Mouse (Mus musculus): ENCODE measurements around the gene Efemp2. TPM values are rescaled to one million over a fixed set of nuclear protein-coding genes. Genes with fewer than 3 reads are reported as not detected.

The Efemp2 gene
- polyA plus RNA-seq, 1 experiment from 2014 or later, result 75.3 TPM

DNA sequence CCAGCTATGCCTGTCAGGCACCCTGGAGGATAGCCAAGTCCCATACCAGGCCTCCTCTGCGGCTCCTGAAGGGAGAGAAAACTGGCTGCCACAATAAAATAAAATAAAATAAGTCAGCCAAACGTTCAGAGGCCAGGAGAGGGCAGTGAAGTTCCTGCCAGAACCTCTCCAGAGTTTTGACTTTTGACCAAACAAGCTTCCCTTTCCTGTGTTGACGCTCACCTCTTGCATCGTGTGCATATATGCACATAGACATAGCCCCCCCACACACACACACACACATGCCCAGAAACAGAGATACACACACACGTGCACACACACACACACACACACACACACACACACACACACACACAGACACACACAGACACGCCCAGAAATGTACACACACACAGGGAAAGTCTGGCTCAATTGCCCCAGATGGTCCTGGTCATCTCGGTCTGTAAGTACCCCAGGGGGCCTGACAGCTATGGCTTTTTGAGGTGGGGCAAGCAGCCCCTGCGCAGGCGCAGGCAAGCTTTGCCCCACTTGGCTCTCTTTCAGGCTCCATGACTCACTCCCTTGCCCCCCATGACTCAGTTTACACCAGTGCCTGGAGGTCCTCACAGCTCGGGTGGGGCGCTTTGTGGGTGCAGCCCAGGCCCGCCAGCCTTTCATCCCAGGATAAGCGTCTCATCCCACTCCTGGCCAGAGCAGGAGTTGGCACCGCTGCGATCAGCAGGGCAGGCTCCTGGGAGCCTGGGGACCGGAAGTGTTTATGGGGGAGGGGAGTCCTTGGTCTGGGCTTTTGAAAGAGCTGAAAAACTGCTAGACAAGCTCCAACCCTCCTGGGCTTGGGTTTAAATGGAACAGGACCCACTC, 40.5 kb upstream of the Efemp2 start:
- H3K27me3 ChIP-seq, result peaks cover 5% of the 10 kb centered on the region; the same call in 1 of the 2 replicates
- H3K36me3 ChIP-seq, result 0 out of 2 replicates have a peak, but pooled peaks cover 4% of the 10 kb centered on the region
- H3K4me1 ChIP-seq, result peaks cover 17% of the 10 kb centered on the region
- no peaks in the 10 kb centered on the region for H3K9me3 ChIP-seq (replicated peaks)
- H3K27ac ChIP-seq, result peak overlapping the region; percentile 45; the same call in 1 of the 2 replicates
- 12% methylated on average over 16 of the region's 16 CpGs for WGBS
- peak overlapping the region; percentile 49 for H3K4me2 ChIP-seq (replicated peaks)
- ATAC-seq (ENCODE audit: low FRiP score), result no peak; the same call in 1 of the 2 replicates
- peak overlapping the region; percentile 49; the same call in 1 of the 2 replicates for H3K9ac ChIP-seq
- H3K4me3 ChIP-seq, result peak overlapping the region; percentile 15; the same call in 1 of the 2 replicates

DNA sequence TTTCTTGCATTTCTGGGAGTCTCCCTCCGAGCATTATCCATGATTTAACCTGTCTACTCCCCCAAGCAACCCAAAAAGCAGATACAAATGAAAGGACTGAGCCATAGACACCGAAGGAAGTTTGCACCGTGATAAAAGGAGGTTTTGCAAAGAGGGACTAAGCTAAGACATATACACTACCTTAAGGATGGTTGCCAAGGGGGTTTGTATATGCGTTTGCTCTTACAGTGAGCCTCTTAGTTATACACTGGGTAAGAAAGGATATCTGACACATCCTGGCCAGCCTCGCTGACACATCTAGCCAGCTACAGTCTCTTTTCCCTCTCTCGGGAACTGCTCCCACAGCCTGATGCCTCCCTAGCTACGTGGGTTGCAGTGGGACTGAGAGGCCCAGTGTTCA, 39.8 kb upstream of the Efemp2 start:
- Histone ChIP-seq H3K9ac (0 out of 2 replicates have a peak overlapping the region, but pooled peaks have one; percentile 49), H3K27ac (no peak overlapping the region), H3K4me3 (peak overlapping the region; percentile 15; the same call in 1 of the 2 replicates), H3K4me1 (peaks cover 17% of the 10 kb centered on the region), H3K4me2 (replicated peaks) (peak overlapping the region; percentile 49), H3K36me3 (0 out of 2 replicates have a peak, but pooled peaks cover 4% of the 10 kb centered on the region), H3K27me3 (peaks cover 5% of the 10 kb centered on the region; the same call in 1 of the 2 replicates), H3K9me3 (replicated peaks) (no peaks in the 10 kb centered on the region)
- 64% methylated on average over 7 of the region's 7 CpGs for WGBS
- no peak for ATAC-seq (ENCODE audit: low FRiP score)

DNA sequence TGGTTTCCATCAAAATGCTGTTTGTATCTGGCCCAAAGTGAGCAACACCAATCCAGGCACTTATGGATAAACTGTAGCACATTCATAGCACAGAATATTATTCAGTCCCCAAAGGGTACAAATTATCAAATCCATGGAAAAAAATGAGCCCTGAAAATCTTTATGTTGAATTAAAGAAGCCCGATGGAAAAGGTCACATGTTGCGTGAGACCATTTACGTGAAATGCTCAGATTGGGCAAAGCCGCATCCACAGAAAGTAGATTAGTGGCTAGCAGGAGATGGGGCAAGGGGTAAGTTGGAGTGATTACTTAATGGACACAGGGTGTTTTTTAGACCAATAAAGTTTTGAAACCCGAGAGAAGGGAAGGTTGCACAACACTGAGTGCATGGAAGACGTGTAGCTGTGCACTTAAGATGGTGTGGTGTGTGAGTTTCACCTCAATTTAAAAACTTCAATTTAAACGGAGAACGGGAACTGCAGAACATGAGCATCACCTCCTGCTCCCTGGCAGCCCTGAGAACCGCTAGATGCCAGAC, 29.3 kb upstream of the Efemp2 start:
- peaks cover 57% of the 10 kb centered on the region for H3K27me3 ChIP-seq

DNA sequence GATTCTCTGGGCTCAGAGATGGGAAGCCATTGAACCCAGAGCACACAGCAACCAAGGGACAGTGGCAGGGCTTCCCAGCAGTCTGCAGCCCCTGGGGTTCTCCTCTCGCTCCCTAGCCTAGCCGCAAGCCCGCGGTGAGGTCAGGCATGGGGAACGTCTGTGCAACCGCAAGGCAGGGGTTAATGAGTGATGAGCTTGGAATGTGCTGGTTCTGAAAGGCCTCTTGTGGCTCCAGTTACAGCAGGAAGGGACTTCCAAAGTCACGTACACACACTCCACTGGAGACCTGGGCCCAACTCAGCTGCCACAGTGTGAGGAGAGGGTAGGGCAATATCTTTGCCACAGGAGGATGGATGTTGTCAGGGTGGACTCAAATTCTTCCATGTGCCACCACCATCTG, 28.8 kb upstream of the Efemp2 start:
- Histone ChIP-seq H3K4me2 (replicated peaks) (no peak overlapping the region), H3K27me3 (peaks cover 62% of the 10 kb centered on the region), H3K9me3 (replicated peaks) (peaks cover 9% of the 10 kb centered on the region), H3K4me3 (no peak overlapping the region), H3K4me1 (peaks cover 18% of the 10 kb centered on the region), H3K9ac (no peak overlapping the region), H3K36me3 (no peaks in the 10 kb centered on the region), H3K27ac (no peak overlapping the region)
- WGBS, result 38% methylated on average over 7 of the region's 7 CpGs
- ATAC-seq (ENCODE audit: low FRiP score), result no peak

More for the DNA sequence above, 29.3 kb upstream of the Efemp2 start:
- no peak for ATAC-seq (ENCODE audit: low FRiP score)
- WGBS, result 69% methylated on average over 9 of the region's 9 CpGs
- no peaks in the 10 kb centered on the region for H3K36me3 ChIP-seq
- H3K4me1 ChIP-seq, result peaks cover 18% of the 10 kb centered on the region
- no peak overlapping the region for H3K27ac ChIP-seq
- no peak overlapping the region for H3K4me3 ChIP-seq
- peaks cover 9% of the 10 kb centered on the region for H3K9me3 ChIP-seq (replicated peaks)
- H3K4me2 ChIP-seq (replicated peaks), result no peak overlapping the region
- no peak overlapping the region for H3K9ac ChIP-seq

DNA sequence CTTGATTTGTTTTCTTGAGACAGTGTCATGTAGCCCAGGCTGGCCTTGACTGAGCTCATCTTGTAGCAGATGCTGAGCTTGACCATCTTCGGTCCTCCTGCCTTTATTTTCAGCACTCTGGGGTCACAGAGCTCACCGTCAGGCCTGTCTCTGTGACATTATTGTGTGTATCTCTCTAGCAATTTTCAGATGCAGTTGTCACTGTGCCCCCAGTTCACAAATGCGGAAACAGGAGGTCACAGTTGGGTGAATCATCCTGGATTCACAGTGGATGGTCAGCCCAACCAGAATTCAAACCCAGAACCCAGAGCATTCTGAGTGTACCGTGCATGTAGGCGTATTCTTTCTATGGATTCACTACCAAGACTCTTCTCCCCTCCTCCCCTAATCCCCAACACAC, 28.0 kb upstream of the Efemp2 start:
- Histone ChIP-seq H3K4me2 (replicated peaks) (no peak overlapping the region), H3K4me1 (peaks cover 18% of the 10 kb centered on the region), H3K4me3 (no peak overlapping the region), H3K9me3 (replicated peaks) (peaks cover 1% of the 10 kb centered on the region; the same call in 1 of the 2 replicates), H3K27ac (no peak overlapping the region), H3K9ac (no peak overlapping the region), H3K36me3 (no peaks in the 10 kb centered on the region), H3K27me3 (peaks cover 70% of the 10 kb centered on the region)
- no peak for ATAC-seq (ENCODE audit: low FRiP score)
- WGBS, result 89% methylated on average over 5 of the region's 5 CpGs

DNA sequence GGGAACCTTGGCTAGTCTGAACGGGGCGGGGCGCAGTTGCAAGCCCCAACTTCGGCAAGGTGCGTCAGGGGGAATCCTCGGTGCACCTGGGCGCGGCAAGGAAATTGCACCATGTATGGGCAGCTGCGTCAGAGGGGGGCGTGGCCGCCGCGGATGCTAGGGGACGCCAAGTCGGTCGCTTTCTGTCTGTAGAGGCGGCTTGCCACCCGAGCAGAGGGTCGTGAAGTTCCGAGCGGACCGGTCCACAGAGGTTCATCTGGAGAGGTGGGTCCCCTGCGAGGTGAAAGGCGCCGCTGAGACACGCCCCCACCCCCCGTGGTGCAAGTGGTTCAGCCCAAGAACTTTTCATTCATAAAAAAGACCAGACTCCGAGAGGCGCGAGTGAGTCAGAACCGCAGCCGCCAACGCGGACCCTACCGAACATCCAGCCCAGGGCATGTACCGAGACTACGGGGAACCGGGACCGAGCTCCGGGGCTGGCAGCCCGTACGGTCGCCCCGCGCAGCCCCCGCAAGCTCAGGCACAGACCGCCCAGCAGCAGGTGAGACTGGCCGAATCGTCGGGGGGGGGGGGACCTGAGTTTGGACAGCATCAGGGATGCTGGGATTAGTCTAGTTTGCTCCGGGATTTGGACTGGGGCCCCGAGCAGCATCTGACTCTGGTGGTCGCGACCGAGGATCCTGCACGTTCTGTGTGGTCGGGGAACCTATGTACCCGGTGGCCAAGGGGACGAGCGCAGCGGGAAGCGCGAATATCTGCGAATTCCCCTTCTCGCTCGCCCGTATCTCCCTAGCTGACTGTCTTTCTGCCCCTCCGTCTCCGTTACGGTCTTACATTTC, 26.0 kb upstream of the Efemp2 start, which contains the start of gene Fosl1:
Gene Fosl1 (plus strand): TSS at position 33 of the 839 bp plus-strand sequence.
- H3K9me3 ChIP-seq (replicated peaks), result no peaks in the 10 kb centered on the region
- WGBS, result 1% methylated on average over 70 of the region's 70 CpGs
- H3K4me1 ChIP-seq, result peaks cover 18% of the 10 kb centered on the region
- H3K9ac ChIP-seq, result peak within 1 kb of the TSS; percentile 42
- peak within 1 kb of the TSS; percentile 38 for H3K4me3 ChIP-seq
- H3K27me3 ChIP-seq, result peaks cover 83% of the 10 kb centered on the region
- no peaks in the 10 kb centered on the region for H3K36me3 ChIP-seq
- peak within 1 kb of the TSS; percentile 70 for H3K4me2 ChIP-seq (replicated peaks)
- peak; percentile 60 for ATAC-seq (ENCODE audit: low FRiP score)
- H3K27ac ChIP-seq, result no peak within 1 kb of the TSS

DNA sequence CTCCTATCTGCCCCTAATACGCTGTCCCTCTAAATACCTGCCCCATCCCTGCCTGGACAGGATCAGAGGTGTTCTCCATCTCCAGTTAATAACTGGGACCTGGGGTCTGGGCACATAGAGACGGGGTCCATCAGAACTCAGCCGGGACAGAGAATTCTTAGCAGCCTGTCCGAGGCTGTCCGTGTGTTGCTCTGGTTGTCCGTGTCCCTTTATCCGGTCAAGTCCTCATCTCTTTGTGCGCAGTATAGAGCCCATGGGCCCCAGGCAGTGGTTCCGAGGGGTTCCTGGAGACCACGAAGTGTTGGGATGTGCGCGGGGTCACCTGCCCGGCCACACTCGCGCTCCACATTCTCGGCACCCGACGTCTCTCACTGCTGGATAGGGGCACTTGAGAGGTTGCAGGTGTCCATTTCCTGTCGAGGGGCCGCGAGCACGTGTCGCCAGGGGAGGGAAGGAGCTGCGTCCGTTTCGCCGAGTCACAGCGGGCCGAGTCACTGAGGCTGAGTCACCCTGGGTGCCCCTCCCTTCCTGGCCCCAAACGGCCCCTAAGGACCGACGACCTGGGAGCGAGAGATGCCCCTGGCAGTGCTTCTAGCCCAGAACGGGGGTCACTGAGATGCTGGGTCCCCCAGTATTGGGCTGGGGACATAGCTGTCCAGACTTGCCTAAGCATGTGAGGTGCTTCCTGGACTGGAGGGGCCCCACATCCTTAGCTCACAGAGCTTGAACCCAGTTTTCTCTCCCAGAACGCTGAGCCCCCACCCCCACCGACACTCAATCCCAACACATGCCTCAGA, 25.2 kb upstream of the Efemp2 start:
- no peaks in the 10 kb centered on the region for H3K36me3 ChIP-seq
- H3K4me3 ChIP-seq, result peak overlapping the region; percentile 38
- H3K9ac ChIP-seq, result no peak overlapping the region
- no peak overlapping the region for H3K27ac ChIP-seq
- WGBS, result 6% methylated on average over 36 of the region's 36 CpGs
- peak; percentile 43; the same call in 1 of the 2 replicates for ATAC-seq (ENCODE audit: low FRiP score)
- peaks cover 18% of the 10 kb centered on the region for H3K4me1 ChIP-seq
- H3K27me3 ChIP-seq, result peaks cover 81% of the 10 kb centered on the region
- H3K9me3 ChIP-seq (replicated peaks), result no peaks in the 10 kb centered on the region
- peak overlapping the region; percentile 70 for H3K4me2 ChIP-seq (replicated peaks)

DNA sequence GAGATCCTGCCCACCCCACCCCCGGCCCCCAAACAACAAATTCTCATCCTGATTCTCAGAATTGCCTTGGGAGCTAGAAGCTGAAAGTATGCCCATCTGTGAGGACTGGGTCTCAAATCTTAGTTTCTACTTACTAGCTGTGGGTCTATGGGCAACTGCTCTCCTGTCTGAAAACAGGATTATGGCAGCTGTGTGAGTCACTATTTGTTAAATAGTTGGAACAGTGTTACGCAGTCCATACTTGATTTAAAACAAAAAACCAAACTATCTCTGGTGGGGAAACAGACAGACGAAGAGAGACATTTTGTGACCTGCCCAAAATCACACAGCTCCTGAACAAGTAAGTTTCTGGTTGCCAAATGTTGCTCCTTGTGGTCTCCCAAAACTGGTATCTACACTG, 24.1 kb upstream of the Efemp2 start:
- peaks cover 74% of the 10 kb centered on the region for H3K27me3 ChIP-seq

DNA sequence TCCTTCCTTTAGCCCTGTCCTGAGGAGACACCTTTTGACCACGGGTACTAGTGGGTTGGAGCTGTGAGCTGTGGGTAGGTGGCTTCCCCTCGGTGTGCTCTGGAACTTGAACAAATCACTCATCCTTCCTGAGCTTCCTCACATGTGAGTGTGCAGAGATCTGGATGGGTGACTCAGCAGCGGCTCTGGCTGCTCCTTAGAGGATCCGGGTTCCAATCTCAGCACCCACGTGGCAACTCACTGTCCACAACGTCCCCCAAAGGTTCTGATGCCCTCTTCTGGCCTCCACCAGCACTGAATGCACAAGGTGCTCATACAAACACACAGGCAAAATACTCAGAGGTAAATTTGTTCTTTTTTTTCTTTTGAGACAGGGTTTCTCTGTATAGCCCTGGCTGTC, 22.0 kb upstream of the Efemp2 start:
- Histone ChIP-seq H3K4me3 (no peak overlapping the region), H3K4me2 (replicated peaks) (no peak overlapping the region), H3K36me3 (no peaks in the 10 kb centered on the region), H3K9ac (no peak overlapping the region), H3K4me1 (peaks cover 38% of the 10 kb centered on the region), H3K27me3 (peaks cover 53% of the 10 kb centered on the region), H3K9me3 (replicated peaks) (no peaks in the 10 kb centered on the region), H3K27ac (no peak overlapping the region)
- ATAC-seq (ENCODE audit: low FRiP score), result no peak
- 74% methylated on average over 6 of the region's 6 CpGs for WGBS

More for the DNA sequence above, 24.1 kb upstream of the Efemp2 start:
- Histone ChIP-seq H3K27ac (no peak overlapping the region), H3K36me3 (no peaks in the 10 kb centered on the region), H3K9me3 (replicated peaks) (no peaks in the 10 kb centered on the region), H3K4me2 (replicated peaks) (no peak overlapping the region), H3K4me1 (peaks cover 18% of the 10 kb centered on the region), H3K4me3 (no peak overlapping the region), H3K9ac (no peak overlapping the region)
- 80% methylated on average over 3 of the region's 3 CpGs for WGBS
- ATAC-seq (ENCODE audit: low FRiP score), result no peak

DNA sequence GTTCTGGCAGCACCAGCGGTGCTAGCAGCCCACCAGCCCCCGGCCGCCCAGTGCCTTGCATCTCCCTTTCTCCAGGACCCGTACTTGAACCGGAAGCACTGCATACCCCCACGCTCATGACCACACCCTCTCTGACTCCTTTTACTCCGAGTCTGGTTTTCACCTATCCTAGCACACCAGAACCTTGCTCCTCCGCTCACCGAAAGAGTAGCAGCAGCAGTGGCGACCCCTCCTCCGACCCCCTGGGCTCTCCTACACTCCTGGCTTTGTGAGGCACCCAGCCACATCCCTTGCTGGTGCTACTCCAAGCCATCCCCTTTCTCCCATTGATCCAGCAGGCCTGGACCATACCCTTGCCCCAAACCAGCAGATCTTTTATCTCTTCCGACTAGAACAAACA, 18.7 kb upstream of the Efemp2 start:
- peaks cover 31% of the 10 kb centered on the region for H3K27me3 ChIP-seq
- no peak overlapping the region for H3K4me3 ChIP-seq
- ATAC-seq (ENCODE audit: low FRiP score), result no peak
- H3K9ac ChIP-seq, result peak overlapping the region; percentile 29; the same call in 1 of the 2 replicates
- no peak overlapping the region for H3K27ac ChIP-seq
- WGBS, result 85% methylated on average over 12 of the region's 12 CpGs
- H3K36me3 ChIP-seq, result no peaks in the 10 kb centered on the region
- H3K4me2 ChIP-seq (replicated peaks), result peak overlapping the region; percentile 99
- H3K4me1 ChIP-seq, result peaks cover 30% of the 10 kb centered on the region
- no peaks in the 10 kb centered on the region for H3K9me3 ChIP-seq (replicated peaks)

DNA sequence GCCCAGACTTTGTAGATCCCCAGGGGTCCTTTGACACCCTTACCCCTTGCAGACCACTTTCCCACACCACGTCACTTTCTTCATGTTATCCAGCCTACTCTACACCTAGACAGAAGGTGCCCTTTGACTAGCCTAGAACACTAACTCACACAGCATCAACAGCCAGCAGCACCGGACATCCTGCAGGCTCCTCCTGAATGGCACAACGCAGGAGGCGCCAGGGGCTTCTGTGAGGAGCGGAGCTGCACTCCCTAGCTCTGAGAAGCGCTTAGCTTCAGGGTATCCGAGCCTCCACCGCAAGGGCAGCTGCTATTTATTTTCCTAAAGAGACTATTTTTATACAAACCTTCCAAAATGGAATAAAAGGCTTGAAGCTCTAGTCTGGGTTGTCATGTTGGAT, 18.2 kb upstream of the Efemp2 start:
- Histone ChIP-seq H3K4me2 (replicated peaks) (peak overlapping the region; percentile 99), H3K4me1 (peaks cover 30% of the 10 kb centered on the region), H3K27ac (no peak overlapping the region), H3K9me3 (replicated peaks) (no peaks in the 10 kb centered on the region), H3K9ac (peak overlapping the region; percentile 87; the same call in 1 of the 2 replicates), H3K36me3 (no peaks in the 10 kb centered on the region), H3K4me3 (peak overlapping the region; percentile 77), H3K27me3 (peaks cover 25% of the 10 kb centered on the region)
- WGBS, result 67% methylated on average over 8 of the region's 8 CpGs
- ATAC-seq (ENCODE audit: low FRiP score), result no peak

All from hindbrain, embryonic 12.5 days (tissue).